Mouse (Mus musculus) lung, postnatal 0 days (tissue): ENCODE measurements at regions not wholly inside any gene's neighbourhood (a gene's known extent, or its start where the extent isn't known, plus 50 kb on each side); places are given as distances from the start of the nearest gene placed in this dataset.

ENCODE experiments used
- CTCF ChIP-seq: IDR thresholded peaks from 2 replicates; pipeline ENCODE4 v1.5.1; 2016; ENCODE audit warnings: antibody characterized with exemption, mild to moderate bottlenecking
- EP300 ChIP-seq: IDR thresholded peaks from 2 replicates; pipeline ENCODE4 v1.6.1; 2016; ENCODE audit warnings: antibody characterized with exemption, mild to moderate bottlenecking, control low read depth

DNA sequence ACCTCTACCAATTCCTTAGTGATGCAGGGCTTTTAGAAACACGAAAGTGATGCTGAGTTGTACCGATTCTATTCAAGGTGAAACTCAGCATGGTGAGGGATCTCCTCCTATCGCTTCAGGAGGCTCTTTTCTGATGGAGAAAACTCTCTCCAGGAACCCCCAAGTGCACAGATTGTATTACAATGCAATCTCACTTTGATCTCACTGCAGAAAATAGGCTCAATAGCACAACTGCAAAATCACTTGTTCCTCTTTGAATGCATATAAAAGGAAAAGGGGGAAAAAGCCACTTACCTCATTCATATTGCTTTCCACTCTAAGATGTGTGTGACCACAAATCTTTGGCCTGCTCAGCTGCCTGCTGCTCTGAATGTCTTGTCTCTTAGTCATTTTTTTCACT is 378.5 kb downstream of the Fam84b start:
- TF ChIP-seq CTCF = no peak
- no peak for TF ChIP-seq EP300
